Mouse (Mus musculus): Measurements from ENCODE around the gene Cass4.

Cass4 gene

DNA sequence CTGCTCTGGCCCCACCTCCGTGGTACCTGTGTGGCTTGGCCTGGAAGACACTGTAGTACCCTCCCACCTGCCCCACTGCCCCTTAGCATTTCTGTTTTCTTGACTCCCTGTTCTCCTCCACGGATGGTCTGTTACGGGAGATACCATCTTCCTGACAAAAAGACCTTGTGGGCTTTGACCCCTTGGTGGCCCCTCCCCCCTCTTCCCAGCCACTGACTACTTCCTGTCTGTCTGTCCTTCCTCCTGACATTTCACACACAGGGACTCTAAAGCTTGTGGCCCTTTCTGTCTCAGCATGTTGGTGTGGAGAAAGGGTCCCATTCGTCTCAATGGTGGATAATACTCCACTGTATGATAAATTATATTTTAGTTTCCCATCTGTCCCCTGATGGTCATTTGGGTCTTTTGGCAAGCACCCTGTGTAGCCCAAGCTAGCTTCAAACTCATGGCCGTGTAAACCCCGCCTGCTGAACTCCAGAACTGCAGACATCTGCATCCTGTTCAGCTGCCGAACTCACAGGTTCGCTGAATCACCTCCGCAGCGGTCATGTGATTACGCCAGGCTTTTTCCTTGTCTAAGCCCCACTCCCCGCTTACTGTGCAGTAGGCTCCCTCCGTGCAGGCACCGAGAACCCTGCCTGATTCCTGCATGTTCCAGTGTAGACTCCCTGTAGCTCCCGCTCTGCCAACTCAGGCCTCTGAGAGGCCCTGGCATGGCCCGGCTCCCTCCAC, 88.2 kb downstream of the Cass4 start:
- in situ Hi-C loops (cut with MboI, MseI), result no loop called here
